Mouse (Mus musculus) lung, postnatal 0 days (tissue): ENCODE measurements at regions not wholly inside any gene's neighbourhood (a gene's known extent, or its start where the extent isn't known, plus 50 kb on each side); places are given as distances from the start of the nearest gene placed in this dataset.

Experiments
- CTCF ChIP-seq: IDR thresholded peaks from 2 replicates; pipeline ENCODE4 v1.5.1; 2016; ENCODE audit warnings: antibody characterized with exemption, mild to moderate bottlenecking
- EP300 ChIP-seq: IDR thresholded peaks from 2 replicates; pipeline ENCODE4 v1.6.1; 2016; ENCODE audit warnings: antibody characterized with exemption, mild to moderate bottlenecking, control low read depth

DNA sequence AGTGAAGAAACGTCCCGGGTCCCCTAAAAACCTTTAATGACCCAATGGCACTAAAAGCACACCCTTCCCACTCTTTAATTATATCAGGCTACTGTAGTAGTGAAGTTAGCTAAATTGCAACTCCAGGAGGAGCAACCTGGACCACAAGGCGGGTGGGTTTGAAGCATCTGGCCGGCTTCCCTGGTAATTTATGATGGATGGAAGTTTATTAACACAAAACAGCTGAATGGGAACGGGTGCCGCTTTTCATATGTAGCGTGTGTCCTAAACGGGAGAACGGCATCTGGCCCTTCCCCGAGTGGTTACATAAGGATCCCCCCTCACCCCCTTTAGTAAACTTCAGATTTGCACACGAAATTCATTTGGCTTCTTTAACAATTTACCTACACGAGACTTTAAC lies 370.9 kb downstream of the Wdr11 start:
- TF ChIP-seq CTCF (no peak), EP300 (no peak)
